Mouse (Mus musculus) ES-Bruce4 (cell line): ENCODE results near the gene Lama5.

ENCODE experiments used
- CTCF ChIP-seq: IDR thresholded peaks from one replicate; pipeline ENCODE4 v1.8.1; 2011; ENCODE audit warnings: low read depth, low read length
- EP300 ChIP-seq: IDR thresholded peaks from 2 replicates; pipeline ENCODE4 v1.6.1; 2011; ENCODE audit warnings: low read depth, low read length; ENCODE audit not compliant: insufficient read depth
- POLR2A ChIP-seq: IDR thresholded peaks from one replicate; pipeline ENCODE4 v1.8.1; 2011; ENCODE audit warnings: low read length; ENCODE audit not compliant: insufficient read depth

DNA sequence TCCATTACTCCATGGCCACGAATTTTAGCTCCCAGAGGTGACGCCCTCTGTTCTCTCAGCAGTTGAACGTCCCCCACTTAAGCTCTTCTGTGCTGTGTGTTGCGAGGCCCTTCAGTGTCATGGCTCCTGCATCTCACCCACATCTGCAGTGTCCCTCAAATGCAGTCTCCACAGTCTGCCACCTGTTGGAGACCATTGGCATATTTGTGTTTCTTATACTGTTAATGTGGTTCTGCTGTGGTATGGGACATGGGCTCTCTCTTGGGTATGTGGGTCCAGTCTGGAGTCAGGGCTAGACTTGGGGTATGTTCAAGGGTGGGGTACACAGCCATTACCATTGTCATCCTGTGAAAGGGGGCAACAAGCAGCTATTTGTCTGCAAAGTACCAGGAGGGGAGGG lies 52.5 kb downstream of the Lama5 start:
- TF ChIP-seq POLR2A (no peak), CTCF (peak; percentile 21), EP300 (no peak)
